Mouse (Mus musculus) intestine, postnatal 0 days (tissue): ENCODE data around the gene Hs2st1. TPM values are rescaled to one million over a fixed set of nuclear protein-coding genes. Genes with fewer than 3 reads are reported as not detected.

ENCODE experiments used
- ATAC-seq: fragments of 200-750 bp; cut with Nextera tagmentation; 2 replicates; pipeline ENCODE4 v1.8.0; 2017; ENCODE audit warnings: mild to moderate bottlenecking, moderate TSS enrichment, moderate library complexity
- H3K27ac ChIP-seq: fragments of 300-500 bp; sonication (generic); 2 replicates; pipeline ENCODE4 v1.5.1; 2014; ENCODE audit warnings: mild to moderate bottlenecking, low read depth, low read length, moderate library complexity
- H3K27me3 ChIP-seq: fragments of 300-500 bp; sonication (generic); replicated peaks from 2 replicates; pipeline ENCODE4 v1.6.1; 2014; ENCODE audit warnings: low read length, mixed read lengths; ENCODE audit not compliant: control insufficient read depth, insufficient read depth
- H3K36me3 ChIP-seq: fragments of 300-500 bp; sonication (generic); 2 replicates; pipeline ENCODE4 v1.6.1; 2014; ENCODE audit warnings: mild to moderate bottlenecking, moderate library complexity; ENCODE audit not compliant: control insufficient read depth, insufficient read depth
- H3K4me1 ChIP-seq: fragments of 300-500 bp; sonication (generic); replicated peaks from 2 replicates; pipeline ENCODE4 v1.6.1; 2014; ENCODE audit warnings: antibody characterized with exemption, low read length, mixed read lengths; ENCODE audit not compliant: control insufficient read depth, insufficient read depth
- H3K4me2 ChIP-seq: fragments of 300-500 bp; sonication (generic); replicated peaks from 2 replicates; pipeline ENCODE4 v1.6.1; 2014; ENCODE audit warnings: low read depth, mild to moderate bottlenecking, moderate library complexity
- H3K4me3 ChIP-seq: fragments of 300-500 bp; sonication (generic); 2 replicates; pipeline ENCODE4 v1.5.1; 2014; ENCODE audit warnings: low read depth, low read length
- H3K9ac ChIP-seq: fragments of 300-500 bp; sonication (generic); 2 replicates; pipeline ENCODE4 v1.6.1; 2014; ENCODE audit warnings: mild to moderate bottlenecking, low read depth, low read length
- H3K9me3 ChIP-seq: fragments of 300-500 bp; sonication (generic); 2 replicates; pipeline ENCODE4 v1.6.1; 2016; ENCODE audit warnings: mixed run types; ENCODE audit not compliant: control insufficient read depth
- CTCF ChIP-seq: sonication (generic); IDR thresholded peaks from 2 replicates; pipeline ENCODE4 v1.5.1; 2016; ENCODE audit warnings: low read depth, mild to moderate bottlenecking, control low read depth, antibody characterized with exemption, moderate library complexity
- WGBS: fragments of 180-500 bp; shearing (Covaris S2); extraction: QIAGEN DNeasy Blood & Tissue Kit; methylation state at CpG from one replicate; pipeline ENCODE4 v1.1.7; 2014; 5-methylcytosine and 5-hydroxymethylcytosine counted together
- polyA plus RNA-seq: library from polyadenylated mRNA; unstranded; fragments of >200 nt; fragmentation: Nextera tagmentation; extraction: Ambion mirVana; gene quantifications from 2 replicates; pipeline ENCODE4 v1.2.1, GENCODE M21; 2015

Hs2st1 gene
- polyA plus RNA-seq, 1 experiment from 2014 or later, result 6.1 TPM

- 83% methylated on average over 7 of the region's 7 CpGs for WGBS
Observed at GRCm38 (mm10) chr3:144398166-144398565, 171.8 kb downstream of the Hs2st1 start.

DNA sequence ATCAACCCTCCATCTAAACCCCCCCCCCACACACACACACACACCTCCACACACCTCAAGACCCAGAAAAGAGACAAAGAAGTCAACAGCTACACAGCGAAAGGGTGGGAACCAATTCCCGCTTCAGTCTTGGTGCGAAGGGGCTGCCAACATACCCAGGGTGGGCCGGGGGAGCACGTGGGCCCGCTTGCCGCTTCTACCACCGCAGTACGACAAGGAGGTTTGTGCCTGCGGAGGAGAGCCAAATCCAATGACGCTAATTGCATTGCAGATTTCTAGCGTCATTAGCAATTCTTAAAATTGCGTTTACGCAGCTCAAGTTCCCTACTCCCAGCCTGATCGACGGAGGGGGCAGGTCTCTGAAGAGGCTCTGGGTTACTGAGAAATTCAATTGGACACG is 173.5 kb downstream of the Hs2st1 start:
- Histone ChIP-seq H3K36me3 (no peaks in the 10 kb centered on the region), H3K27ac (no peak overlapping the region), H3K4me3 (no peak overlapping the region), H3K9ac (no peak overlapping the region), H3K27me3 (no peaks in the 10 kb centered on the region), H3K4me2 (no peak overlapping the region), H3K9me3 (no peaks in the 10 kb centered on the region), H3K4me1 (no peaks in the 10 kb centered on the region)
- no peak for TF ChIP-seq CTCF
- no peak for ATAC-seq
- WGBS, result 70% methylated on average over 17 of the region's 17 CpGs

More at GRCm38 (mm10) chr3:144398166-144398565, 171.8 kb downstream of the Hs2st1 start:
- no peak for ATAC-seq
- peak; percentile 56 for TF ChIP-seq CTCF
- Histone ChIP-seq H3K27ac (no peak overlapping the region), H3K36me3 (no peaks in the 10 kb centered on the region), H3K4me2 (no peak overlapping the region), H3K9me3 (no peaks in the 10 kb centered on the region), H3K27me3 (no peaks in the 10 kb centered on the region), H3K4me3 (no peak overlapping the region), H3K9ac (no peak overlapping the region), H3K4me1 (no peaks in the 10 kb centered on the region)

DNA sequence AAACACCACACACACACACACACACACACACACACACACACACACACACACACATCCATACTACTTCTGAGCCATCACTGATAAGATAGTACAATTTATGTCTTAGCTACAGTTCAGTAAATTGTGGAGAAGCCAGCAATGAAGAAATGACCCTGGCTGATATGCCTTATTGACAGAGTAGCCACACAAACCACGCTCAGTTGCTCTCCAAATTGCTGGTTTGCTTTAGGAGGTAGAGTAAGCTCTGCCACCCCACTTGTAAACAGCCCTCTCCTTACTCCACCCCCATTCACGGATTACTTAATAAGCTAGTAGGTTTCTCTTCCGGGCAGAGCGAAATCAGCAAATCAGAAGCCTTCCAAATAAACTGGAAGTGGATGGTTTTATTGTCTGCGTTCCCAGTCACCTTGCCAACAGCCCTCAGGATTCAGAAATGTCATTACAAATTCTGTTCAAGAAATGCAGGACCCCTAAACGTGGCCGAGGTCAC is 175.5 kb downstream of the Hs2st1 start:
- H3K4me3 ChIP-seq, result no peak overlapping the region
- 46% methylated on average over 7 of the region's 7 CpGs for WGBS

DNA sequence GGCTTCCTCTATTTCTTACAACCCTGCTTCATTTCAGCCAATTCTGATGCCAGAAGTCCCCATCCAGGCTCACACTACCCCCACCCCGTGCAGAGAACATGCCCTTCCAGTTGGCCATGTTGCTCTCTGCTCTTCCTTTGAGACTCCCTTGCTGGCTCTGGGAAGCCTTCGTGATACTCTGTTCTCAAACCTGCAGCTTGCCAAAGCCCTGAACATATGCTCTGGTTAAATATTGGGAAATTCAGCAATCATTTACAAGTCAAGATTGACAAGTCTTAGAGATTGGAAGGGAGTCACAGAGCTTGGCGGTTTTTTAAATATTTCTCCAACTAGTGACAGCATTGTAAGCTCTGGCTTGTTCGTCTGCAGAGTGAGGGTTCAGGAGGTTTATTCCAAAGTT is 183.5 kb downstream of the Hs2st1 start:
- H3K4me2 ChIP-seq, result no peak overlapping the region
- H3K9ac ChIP-seq, result no peak overlapping the region
- H3K9me3 ChIP-seq, result no peaks in the 10 kb centered on the region
- H3K4me1 ChIP-seq, result no peaks in the 10 kb centered on the region
- WGBS, result 55% methylated on average over 4 of the region's 4 CpGs
- no peaks in the 10 kb centered on the region for H3K36me3 ChIP-seq
- H3K4me3 ChIP-seq, result no peak overlapping the region
- no peak overlapping the region for H3K27ac ChIP-seq
- H3K27me3 ChIP-seq, result no peaks in the 10 kb centered on the region
- TF ChIP-seq CTCF, result no peak
- no peak for ATAC-seq

More for the DNA sequence above, 175.5 kb downstream of the Hs2st1 start:
- H3K4me2 ChIP-seq, result no peak overlapping the region
- H3K36me3 ChIP-seq, result no peaks in the 10 kb centered on the region
- no peak overlapping the region for H3K27ac ChIP-seq
- no peaks in the 10 kb centered on the region for H3K9me3 ChIP-seq
- ATAC-seq, result no peak
- no peaks in the 10 kb centered on the region for H3K27me3 ChIP-seq
- no peaks in the 10 kb centered on the region for H3K4me1 ChIP-seq
- no peak for TF ChIP-seq CTCF
- no peak overlapping the region for H3K9ac ChIP-seq

DNA sequence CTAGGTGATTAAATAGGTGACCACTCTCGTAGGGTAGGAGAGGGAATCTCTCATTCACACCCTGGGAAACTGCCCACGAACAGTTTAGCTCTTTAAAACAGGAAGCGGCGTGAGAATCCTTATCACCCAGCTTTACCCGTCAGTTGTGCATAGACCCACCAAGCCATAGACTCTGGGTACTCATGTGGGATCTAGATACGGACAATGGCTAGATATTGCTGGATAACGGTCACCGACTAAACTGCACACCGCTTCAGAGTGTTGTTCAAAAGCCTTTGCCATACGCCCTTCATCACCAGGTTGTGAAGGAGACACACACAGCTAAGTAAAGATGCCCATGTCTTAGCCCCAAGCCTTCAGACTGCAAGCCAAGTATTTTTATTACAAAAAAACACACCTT is 185.3 kb downstream of the Hs2st1 start:
- H3K9me3 ChIP-seq, result no peaks in the 10 kb centered on the region
- no peak overlapping the region for H3K4me3 ChIP-seq
- no peak overlapping the region for H3K9ac ChIP-seq
- no peak for TF ChIP-seq CTCF
- no peak for ATAC-seq
- H3K27ac ChIP-seq, result no peak overlapping the region
- no peaks in the 10 kb centered on the region for H3K4me1 ChIP-seq
- H3K27me3 ChIP-seq, result no peaks in the 10 kb centered on the region
- 90% methylated on average over 10 of the region's 10 CpGs for WGBS
- no peaks in the 10 kb centered on the region for H3K36me3 ChIP-seq
- H3K4me2 ChIP-seq, result no peak overlapping the region

DNA sequence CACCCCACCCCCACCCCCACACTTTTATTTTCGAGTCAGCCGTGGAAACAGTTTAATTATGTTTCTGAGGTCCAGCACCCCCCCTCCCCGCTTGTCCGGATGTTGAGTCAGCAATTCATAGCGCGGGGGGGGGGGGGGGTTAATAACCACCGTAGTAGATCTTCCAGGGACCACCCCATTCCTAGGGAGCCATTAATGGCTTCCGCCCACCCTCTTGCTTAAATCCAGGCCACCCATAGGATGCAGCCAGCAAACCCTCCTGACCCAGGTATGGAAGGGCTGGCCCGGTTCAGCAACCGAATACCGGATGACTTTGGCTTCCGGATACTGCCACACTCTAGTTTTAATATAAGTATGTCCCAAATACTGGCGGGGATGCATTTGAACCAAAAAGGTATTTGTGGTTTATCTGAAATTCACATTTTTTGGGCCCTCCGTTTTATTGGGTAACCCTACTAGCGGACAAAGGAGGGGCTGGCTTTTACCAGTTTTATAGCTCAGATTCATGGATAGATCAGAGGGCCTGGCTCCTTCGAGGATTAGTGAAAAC is 188.5 kb downstream of the Hs2st1 start:
- ATAC-seq, result no peak
- Histone ChIP-seq H3K4me1 (peaks cover 2% of the 10 kb centered on the region; the same call in 1 of the 2 replicates), H3K4me3 (peak overlapping the region; percentile 27), H3K27me3 (no peaks in the 10 kb centered on the region), H3K4me2 (peak overlapping the region; percentile 63), H3K9me3 (no peaks in the 10 kb centered on the region), H3K27ac (no peak overlapping the region), H3K36me3 (no peaks in the 10 kb centered on the region), H3K9ac (no peak overlapping the region)
- no peak for TF ChIP-seq CTCF
- WGBS, result 40% methylated on average over 14 of the region's 16 CpGs
